Mouse (Mus musculus): ENCODE measurements around the gene Pcgf3.

The Pcgf3 gene

GRCm38 (mm10) chr5:108554041-108554440 is 93.0 kb downstream of the Pcgf3 start:
- no peak for DNase-seq (ENCODE audit: extremely low spot score)
